Mouse (Mus musculus) erythroblast, embryonic 14.5 days (primary cell): ENCODE data around the gene Pfdn6. TPM values are rescaled to one million over a fixed set of nuclear protein-coding genes. Genes with fewer than 3 reads are reported as not detected.
"Not testable (repeated sequence)": the region's sequence is repeated elsewhere in the genome, so short reads cannot be mapped to it uniquely, and the experiment has no call there.

ENCODE experiments used
- H3K27me3 ChIP-seq: 2 replicates; pipeline ENCODE4 v1.6.1; 2012; ENCODE audit warnings: inconsistent platforms; ENCODE audit not compliant: control insufficient read depth
- H3K36me3 ChIP-seq: 2 replicates; pipeline ENCODE4 v1.6.1; 2012; ENCODE audit warnings: mild to moderate bottlenecking, inconsistent platforms; ENCODE audit not compliant: control insufficient read depth
- H3K4me1 ChIP-seq: 2 replicates; pipeline ENCODE4 v1.6.1; 2012; ENCODE audit warnings: inconsistent platforms; ENCODE audit not compliant: control insufficient read depth
- H3K4me3 ChIP-seq: replicated peaks from 2 replicates; pipeline ENCODE3; 2012; ENCODE audit warnings: moderate library complexity, mild to moderate bottlenecking, inconsistent platforms
- H3K9me3 ChIP-seq: 2 replicates; pipeline ENCODE4 v1.6.1; 2012; ENCODE audit warnings: low read length, inconsistent platforms, mixed read lengths; ENCODE audit not compliant: control insufficient read depth
- GATA1 ChIP-seq: IDR thresholded peaks from 2 replicates; pipeline ENCODE4 v1.6.1; 2012; ENCODE audit warnings: low read length, inconsistent platforms, mixed read lengths
- TAL1 ChIP-seq: IDR thresholded peaks from 3 replicates; pipeline ENCODE4 v1.6.1; 2012; ENCODE audit warnings: low read length, inconsistent platforms, mixed read lengths
- polyA plus RNA-seq: library from polyadenylated mRNA; stranded (reverse); fragments of >175 nt; gene quantifications from 2 replicates; pipeline ENCODE4 v1.2.3, GENCODE M21; 2012

Pfdn6 gene
- polyA plus RNA-seq, 1 experiment, result 48.7 TPM

DNA sequence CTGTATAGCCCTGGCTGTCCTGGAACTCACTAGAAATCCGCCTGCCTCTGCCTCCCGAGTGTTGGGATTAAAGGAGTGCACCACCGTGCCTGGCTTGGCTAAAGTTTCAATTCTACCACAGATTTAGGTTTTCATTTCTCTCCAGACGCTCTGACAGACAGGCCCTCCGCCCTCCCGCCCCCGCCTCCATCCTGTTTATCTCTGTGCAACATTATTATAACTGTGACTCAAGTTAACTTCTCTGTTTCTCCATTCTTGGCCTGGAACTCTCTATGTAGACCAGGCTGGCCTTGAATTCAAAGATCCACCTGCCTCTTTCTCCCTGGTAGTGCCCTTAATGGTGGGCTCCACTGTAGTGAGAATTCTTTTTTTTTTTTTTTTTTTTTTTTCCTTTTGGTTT lies 37.7 kb downstream of the Pfdn6 start:
- no peak overlapping the region for H3K4me3 ChIP-seq
- H3K36me3 ChIP-seq, result no peaks in the 10 kb centered on the region
- TF ChIP-seq TAL1, result no peak
- TF ChIP-seq GATA1, result no peak
- H3K4me1 ChIP-seq, result peaks cover 70% of the 10 kb centered on the region
- H3K27me3 ChIP-seq, result no peaks in the 10 kb centered on the region
- H3K9me3 ChIP-seq, result no peaks in the 10 kb centered on the region

DNA sequence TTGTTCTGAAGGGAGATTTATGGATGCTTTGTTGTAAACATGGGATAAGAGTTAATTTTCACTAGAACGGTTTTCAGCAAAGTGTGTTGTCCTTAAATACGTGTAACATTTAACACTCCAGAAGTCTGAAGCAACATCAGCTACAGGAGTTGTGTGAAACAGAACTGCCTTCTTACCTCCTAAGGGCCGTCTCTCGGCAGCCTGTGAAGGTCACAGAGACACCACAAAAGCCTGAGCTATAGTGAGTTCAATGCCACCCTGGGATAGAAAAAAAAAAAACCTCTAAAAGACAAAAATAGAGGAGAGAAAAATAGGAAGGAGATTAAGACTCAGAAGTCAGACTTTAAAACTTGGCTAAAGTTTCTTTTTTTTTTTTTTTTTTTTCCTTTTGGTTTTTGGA lies 38.1 kb downstream of the Pfdn6 start:
- Histone ChIP-seq H3K4me3 (no peak overlapping the region), H3K9me3 (no peaks in the 10 kb centered on the region), H3K27me3 (no peaks in the 10 kb centered on the region), H3K36me3 (no peaks in the 10 kb centered on the region), H3K4me1 (peaks cover 75% of the 10 kb centered on the region)
- TF ChIP-seq TAL1 (no peak), GATA1 (no peak)

DNA sequence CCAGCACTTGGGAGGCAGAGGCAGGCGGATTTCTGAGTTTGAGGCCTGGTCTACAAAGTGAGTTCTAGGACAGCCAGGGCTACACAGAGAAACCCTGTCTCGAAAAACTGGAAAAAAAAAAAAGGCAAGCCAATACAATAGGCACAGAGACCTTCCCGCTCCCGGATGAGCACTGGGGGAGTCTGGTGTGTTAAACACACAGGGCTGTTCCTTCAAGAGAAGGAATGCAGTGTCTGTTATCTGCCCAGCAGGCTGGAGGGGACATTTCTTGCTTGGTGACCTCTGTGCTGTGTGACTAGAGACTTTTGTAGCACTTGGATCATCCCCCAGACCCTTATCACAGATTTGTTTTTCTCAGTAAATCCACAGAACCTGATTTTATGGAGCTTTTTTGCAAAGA lies 38.5 kb downstream of the Pfdn6 start:
- TF ChIP-seq TAL1 (no peak), GATA1 (no peak)
- peaks cover 72% of the 10 kb centered on the region for H3K4me1 ChIP-seq
- no peak overlapping the region for H3K4me3 ChIP-seq
- H3K9me3 ChIP-seq, result no peaks in the 10 kb centered on the region
- H3K27me3 ChIP-seq, result no peaks in the 10 kb centered on the region
- no peaks in the 10 kb centered on the region for H3K36me3 ChIP-seq

DNA sequence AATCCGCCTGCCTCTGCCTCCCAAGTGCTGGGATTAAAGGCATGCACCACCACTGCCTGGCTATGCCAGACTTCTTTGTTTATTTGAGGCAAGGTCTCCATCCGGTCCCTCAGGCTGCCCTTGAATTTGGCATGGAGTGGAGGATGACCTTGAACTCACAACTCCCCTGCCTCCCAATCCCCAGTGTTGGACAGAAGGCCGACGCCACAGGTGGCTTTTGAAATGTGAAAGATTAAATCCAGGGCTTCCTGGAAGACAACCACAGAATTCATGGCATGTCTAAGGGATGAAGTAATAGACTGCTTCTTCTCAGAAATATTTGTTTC lies 39.2 kb downstream of the Pfdn6 start:
- H3K4me3 ChIP-seq, result no peak overlapping the region
- H3K9me3 ChIP-seq, result no peaks in the 10 kb centered on the region
- H3K36me3 ChIP-seq, result no peaks in the 10 kb centered on the region
- H3K27me3 ChIP-seq, result no peaks in the 10 kb centered on the region
- no peak for TF ChIP-seq GATA1
- TF ChIP-seq TAL1, result no peak
- peaks cover 71% of the 10 kb centered on the region for H3K4me1 ChIP-seq

DNA sequence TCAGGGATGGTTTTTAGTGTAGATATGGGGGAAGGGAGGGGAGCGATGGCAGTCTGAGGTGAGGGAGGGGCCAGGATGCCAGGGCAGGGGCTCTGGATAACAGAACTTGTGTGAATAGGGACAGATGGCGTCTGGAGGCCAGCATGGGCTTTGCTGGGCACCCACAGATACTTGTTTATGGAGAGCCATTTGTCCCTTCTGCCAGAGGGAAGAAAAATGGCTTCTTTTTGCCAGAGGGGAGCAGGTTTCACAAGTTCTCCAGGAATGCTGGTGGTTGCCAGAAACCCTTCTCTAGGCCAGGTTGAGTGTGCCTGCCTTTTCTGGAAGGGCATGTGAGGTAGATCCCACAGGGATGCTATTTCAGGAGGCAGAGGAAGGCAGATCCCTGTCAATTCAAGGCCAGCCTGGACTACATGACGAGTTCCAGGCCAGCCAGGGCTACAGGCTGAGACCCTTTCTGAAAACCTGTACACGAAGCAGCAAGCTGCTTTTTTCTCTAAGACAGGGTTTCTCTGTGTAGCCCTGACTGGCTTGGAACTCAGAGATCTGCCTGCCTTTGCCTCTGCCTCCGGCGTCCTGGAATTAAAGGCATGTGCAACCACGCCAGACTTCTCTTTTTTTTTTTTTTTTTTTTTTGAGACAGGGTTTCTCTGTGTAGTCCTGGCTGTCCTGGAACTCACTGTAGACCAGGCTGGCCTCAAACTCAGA lies 39.7 kb downstream of the Pfdn6 start:
- TF ChIP-seq GATA1 (no peak), TAL1 (no peak)
- Histone ChIP-seq H3K4me3 (no peak overlapping the region), H3K4me1 (peaks cover 67% of the 10 kb centered on the region), H3K27me3 (no peaks in the 10 kb centered on the region), H3K36me3 (no peaks in the 10 kb centered on the region), H3K9me3 (no peaks in the 10 kb centered on the region)

DNA sequence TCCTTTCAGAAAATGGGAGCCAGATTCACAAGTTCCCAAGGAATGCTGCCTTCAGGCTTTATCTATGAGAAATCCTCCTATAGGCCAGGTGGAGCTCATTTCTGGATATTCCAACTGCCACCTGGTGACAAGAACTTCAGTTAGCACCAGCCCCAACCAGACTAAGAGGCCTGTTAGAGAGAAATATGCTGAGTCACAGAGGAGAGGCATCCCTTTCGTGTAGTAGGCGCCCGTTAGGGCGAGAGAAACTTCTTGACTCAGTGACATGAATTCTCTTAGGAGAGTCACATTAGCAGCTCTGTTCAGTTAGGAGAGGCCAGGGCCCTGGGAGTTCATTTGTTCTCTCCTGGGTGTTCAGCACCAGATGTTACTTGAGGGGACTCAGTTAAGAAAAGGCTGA lies 40.5 kb downstream of the Pfdn6 start:
- Histone ChIP-seq H3K4me3 (no peak overlapping the region), H3K9me3 (no peaks in the 10 kb centered on the region), H3K36me3 (no peaks in the 10 kb centered on the region), H3K27me3 (no peaks in the 10 kb centered on the region), H3K4me1 (peaks cover 64% of the 10 kb centered on the region)
- TF ChIP-seq GATA1 (no peak), TAL1 (no peak)

DNA sequence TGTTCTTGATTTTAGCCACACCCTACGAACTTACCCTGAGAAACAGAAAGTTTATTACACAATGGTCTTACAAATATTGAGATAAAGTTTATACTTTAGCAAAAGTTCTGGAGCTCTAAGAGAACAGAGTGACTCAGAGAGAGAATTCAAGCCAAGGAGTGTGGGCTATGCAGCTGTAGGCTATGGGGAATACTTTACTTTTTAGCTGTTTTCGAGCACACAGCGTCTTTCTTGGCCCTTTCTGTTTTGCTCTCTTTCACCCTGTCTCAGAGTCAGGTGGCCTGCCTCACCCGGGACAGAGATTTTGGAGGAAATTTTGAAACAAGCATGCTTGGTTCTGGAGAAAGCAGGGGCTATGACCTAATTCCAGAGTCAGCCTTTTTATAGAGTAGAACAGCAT lies 42.0 kb downstream of the Pfdn6 start:
- H3K4me1 ChIP-seq, result peaks cover 52% of the 10 kb centered on the region
- H3K36me3 ChIP-seq, H3K4me3 ChIP-seq, H3K9me3 ChIP-seq, H3K27me3 ChIP-seq: not testable (repeated sequence)

DNA sequence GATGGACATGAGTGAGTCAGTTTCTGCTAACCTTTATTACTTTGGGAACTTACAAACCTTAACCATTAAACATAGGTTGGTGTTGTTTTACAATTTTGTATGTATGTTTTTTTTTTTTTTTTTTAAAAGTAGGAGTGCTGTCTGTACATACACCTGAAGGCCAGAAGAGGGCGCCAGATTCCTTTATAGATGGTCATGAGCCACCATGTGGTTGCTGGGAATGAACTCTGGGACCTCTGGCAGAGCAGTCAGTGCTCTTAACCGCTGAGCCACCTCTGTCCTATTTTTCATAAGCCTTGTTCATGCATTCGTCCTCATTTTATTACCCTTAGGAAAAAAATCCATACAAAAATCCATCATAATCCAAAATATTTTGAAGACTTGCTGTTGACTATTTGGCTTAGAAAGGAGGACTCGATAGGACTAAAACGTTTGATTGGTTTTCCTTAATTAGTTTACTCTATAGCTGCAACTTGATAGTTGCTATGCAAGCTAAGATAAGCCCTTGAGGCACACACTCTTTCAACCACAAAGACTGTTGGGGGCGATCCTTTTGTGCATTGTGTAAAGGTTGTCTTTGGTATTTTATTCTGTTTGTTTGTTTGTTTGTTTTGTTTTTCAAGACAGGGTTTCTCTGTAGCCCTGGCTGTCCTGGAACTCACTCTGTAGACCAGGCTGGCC lies 42.9 kb downstream of the Pfdn6 start:
- H3K36me3 ChIP-seq, result no peaks in the 10 kb centered on the region
- peaks cover 52% of the 10 kb centered on the region for H3K4me1 ChIP-seq
- no peaks in the 10 kb centered on the region for H3K27me3 ChIP-seq
- H3K9me3 ChIP-seq, result no peaks in the 10 kb centered on the region
- TF ChIP-seq TAL1 (no peak), GATA1 (no peak)
- no peak overlapping the region for H3K4me3 ChIP-seq

DNA sequence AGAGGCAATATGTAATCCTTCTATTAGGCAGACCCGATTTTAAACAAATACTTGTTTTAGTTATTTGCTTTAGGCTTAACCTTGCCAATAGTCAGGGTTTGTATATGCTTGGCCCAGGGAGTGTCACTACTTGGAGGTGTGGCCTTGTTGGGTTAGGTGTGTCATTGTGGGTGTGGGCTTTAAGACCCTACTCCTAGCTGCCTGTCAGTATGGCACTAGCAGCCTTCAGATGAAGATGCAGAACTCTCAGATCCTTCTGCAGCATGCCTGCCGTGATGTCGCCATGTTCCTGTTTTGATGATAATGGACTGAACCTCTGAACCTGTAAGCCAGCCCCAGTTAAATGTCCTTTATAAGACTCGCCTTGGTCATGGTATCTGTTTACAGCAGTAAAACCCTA lies 47.1 kb downstream of the Pfdn6 start:
- H3K36me3 ChIP-seq, result peaks cover 12% of the 10 kb centered on the region
- not testable (repeated sequence) for H3K4me3 ChIP-seq, H3K27me3 ChIP-seq, H3K9me3 ChIP-seq
- peaks cover 28% of the 10 kb centered on the region for H3K4me1 ChIP-seq

DNA sequence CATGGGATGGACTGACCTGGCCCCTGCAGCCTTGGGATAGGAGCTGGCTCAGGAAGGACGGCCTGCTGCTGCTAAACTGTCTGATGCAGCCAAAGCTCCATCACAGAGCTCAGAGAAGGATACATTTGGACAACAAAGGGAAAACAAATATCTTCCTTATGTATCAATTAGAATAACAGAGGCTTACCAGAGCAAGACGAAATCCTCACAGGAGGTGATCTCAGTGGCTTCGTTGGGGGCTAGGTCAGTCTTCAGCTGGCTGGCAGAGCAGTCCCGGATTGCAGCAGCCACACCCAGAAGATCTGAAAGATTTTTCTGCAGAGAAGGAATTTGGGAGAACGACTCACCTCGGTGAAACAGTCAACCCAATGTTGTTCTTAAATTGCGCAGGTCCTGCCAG lies 47.7 kb downstream of the Pfdn6 start:
- Histone ChIP-seq H3K9me3 (no peaks in the 10 kb centered on the region), H3K4me1 (peaks cover 28% of the 10 kb centered on the region), H3K4me3 (no peak overlapping the region), H3K36me3 (peaks cover 18% of the 10 kb centered on the region), H3K27me3 (no peaks in the 10 kb centered on the region)
- TF ChIP-seq GATA1 (no peak), TAL1 (no peak)

DNA sequence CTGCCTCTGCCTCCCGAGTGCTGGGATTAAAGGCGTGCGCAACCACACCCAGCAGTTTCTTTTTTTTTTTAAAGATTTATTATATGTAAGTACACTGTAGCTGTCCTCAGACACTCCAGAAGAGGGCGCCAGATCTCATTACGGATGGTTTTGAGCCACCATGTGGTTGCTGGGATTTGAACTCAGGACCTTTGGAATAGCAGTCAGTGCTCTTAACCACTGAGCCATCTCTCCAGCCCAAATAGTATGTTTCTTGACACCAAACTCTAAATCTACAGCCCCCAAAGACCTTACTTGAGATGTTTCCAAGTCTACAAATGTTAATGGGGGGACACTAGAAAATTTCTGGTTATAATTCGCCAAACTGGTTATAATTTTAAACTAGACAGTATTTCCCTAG lies 48.3 kb downstream of the Pfdn6 start:
- H3K4me1 ChIP-seq, result peaks cover 26% of the 10 kb centered on the region
- H3K4me3 ChIP-seq, H3K27me3 ChIP-seq, H3K9me3 ChIP-seq: not testable (repeated sequence)
- H3K36me3 ChIP-seq, result peaks cover 23% of the 10 kb centered on the region
